Mouse (Mus musculus) kidney, postnatal 4 days (tissue): Measurements from ENCODE around the gene Galnt15.
A peak's percentile ranks its signal among the peaks of the same experiment; 100 is the strongest.

Experiments used
- DNase-seq, 2 experiments: peaks; one replicate each; pipeline ENCODE4 v3.0.0; 2021; ENCODE audit warnings: mixed read lengths in 2 of 2

The Galnt15 gene

DNA sequence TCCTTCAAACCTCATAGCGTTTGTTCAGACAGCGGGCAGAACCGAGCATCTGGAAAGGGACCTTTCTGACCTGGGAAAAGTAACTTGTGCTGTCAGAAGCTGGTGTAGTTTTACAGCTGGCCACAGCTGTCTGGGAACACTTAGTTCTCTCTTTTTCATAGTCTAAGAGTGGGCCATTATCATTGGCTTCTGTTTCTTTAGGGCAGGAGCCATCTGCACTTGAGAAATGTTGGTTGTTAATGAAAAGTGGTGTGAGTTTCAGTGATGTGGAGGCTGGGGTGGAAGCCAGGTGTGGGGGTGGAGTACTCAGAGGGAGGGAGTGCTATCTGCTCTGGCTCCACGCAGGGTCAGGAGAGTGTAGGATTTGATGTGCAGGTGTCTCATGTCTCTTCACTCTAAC lies 62.3 kb downstream of the Galnt15 start:
- peak; percentile 22 to 54 for DNase-seq

DNA sequence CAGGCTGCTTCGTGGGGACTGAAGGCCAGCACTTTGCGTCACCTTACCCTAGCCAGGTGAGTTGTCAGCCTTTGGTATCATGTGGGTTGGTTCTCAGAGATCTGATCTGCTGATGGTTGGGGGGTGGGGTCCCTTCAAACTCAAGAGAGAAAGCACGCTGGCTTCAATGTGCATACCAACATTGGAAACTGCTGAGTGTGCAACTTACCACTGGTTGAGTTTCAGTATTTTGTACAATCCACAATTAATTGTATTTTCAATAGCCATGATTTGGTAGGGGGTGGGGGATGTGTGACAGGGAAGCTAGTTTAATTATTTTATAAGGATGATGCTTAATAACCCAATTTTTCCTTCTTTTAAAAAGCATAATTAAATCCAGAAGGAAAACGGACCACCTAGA lies 62.9 kb downstream of the Galnt15 start:
- no peak for DNase-seq

DNA sequence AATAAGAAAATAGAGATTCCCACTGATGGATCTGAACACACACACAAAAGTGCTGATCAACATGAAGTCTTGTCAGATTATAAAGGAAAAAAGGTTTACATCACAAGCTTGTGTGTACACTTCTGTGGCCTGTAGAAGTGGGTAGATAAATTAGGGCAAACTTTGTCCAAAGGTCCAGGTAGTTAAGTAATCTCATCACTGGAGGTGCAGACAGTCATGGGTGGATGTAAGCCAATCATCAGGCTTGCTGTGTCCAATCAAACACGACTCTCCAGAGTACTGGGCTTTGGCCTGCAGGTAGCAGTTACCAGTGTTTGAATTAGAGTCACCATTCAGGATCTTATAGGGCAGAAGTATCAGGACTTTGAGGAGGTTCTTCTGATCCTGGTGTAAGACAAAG lies 64.2 kb downstream of the Galnt15 start:
- DNase-seq, result no peak

DNA sequence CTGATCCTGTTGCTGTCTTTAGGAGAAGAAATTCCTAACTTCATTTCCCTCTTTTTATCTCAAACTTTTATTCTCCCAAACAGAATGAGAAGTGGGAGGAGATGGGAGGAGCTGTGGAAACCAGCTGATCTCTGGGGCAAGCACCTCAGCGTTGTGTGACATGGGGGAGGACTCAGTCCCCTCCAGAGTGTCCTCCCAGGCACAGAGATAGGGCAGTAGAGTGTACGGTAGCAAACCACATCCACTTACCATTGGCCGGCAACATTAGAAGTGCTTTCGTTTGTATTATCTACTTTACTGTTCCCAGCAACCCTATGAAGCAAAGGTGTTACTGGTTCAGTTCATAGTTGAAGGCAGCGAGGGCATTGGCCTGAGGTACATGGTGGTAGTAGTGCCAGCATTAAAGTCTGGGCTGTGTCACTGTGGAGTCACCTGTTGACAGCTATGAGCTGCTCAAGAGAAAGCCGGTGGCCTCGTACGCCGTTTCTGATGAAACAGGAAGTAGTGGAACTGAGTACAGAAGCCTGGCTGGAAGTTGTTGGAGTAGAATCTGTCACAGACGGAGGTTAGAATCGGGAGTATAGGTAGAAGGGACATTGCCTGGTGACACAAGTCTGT lies 64.8 kb downstream of the Galnt15 start:
- no peak for DNase-seq

DNA sequence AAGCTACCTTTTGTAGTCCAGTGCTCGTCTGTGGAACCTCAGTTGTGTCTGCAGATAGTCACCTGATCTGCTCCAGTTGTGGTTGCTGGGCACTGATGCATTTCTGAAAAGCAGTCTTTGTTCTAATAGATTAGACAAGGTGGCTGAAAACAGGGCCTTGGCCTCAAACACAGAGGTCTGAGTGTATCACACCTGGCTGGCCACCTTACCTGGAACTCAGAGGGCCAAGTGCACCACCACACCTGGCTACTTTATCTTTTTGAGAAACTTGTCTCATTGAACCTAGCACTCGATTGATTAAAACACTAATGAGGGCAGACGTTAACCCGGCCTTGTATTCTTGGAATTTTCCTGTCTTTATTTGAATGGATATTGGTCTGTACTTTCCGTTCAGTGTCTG lies 66.9 kb downstream of the Galnt15 start:
- no peak for DNase-seq

DNA sequence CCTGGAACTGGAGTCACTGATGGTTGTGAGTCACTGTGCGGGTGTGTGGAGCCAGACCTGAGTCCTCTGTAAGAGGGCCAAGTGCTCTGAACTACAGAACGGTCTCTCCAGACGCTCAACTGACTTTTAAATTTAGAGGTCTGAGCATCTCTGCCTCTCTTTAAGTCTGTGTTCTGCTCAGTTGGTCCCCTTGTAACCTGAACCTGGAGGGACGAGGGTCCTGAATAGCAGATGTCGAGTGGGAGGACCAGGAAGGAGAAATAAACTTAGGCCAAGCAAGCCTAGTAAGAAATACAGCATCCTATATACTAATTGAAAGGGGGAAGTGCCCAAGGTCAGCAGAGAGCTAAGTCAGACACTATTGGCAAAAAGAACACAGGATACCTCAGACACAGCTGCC lies 68.0 kb downstream of the Galnt15 start:
- no peak for DNase-seq

DNA sequence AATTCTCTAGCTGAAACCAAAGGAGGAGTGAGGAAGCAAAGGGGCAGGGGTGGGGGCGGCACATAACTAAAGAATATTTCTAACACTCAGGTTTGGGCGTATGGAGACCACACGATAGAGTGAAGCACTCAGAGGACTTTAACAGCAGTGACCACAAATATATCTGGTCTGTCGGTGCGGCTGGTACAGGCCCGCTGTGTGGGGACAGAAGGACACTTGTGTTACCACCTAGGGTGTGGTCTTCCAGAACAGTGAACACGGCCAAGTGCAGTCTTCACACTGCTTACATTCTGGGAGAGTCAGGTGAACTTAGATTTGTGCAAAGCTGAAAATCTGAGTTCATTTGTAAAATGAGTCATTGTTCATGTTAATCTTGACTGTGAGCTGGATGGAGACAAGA lies 68.9 kb downstream of the Galnt15 start:
- DNase-seq, result no peak

DNA sequence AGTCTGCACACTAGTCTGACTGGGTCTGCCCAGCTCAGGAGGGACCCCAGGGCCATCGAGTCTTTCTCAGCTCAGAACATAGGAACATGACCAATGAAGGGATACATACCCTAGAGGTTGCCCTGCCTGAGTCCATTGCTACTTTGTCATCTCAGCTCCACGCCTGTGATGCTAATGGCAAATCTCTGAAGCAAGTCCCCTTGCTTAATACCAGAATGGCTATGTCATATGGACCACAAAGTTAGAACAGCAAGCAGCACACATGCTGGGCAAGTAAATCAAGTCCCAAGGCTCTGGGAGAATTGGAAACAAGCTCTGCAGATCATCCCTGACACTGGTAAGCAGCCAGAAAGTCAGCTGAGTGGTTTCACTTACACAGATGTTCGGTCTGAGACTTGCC lies 70.2 kb downstream of the Galnt15 start:
- DNase-seq, result no peak

DNA sequence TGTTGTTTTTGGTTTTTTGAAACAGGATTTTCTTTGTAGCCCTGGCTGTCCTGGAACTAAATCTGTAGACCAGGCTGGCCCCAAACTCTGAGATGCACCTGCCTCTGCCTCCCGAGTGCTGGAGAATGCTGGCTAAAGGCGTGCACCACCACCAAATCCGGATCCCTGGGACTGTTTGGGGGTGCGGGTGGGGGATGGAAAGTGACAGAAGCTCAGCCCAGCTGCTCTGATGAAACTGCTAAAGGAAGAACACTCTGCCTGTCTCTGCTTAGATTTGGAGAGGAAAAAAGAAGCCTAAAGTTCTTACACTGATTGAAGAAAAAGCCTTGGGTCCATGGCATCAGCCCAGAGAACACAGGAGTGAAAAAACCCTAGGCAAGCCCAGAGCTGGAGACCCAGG lies 74.8 kb downstream of the Galnt15 start:
- DNase-seq, result no peak

DNA sequence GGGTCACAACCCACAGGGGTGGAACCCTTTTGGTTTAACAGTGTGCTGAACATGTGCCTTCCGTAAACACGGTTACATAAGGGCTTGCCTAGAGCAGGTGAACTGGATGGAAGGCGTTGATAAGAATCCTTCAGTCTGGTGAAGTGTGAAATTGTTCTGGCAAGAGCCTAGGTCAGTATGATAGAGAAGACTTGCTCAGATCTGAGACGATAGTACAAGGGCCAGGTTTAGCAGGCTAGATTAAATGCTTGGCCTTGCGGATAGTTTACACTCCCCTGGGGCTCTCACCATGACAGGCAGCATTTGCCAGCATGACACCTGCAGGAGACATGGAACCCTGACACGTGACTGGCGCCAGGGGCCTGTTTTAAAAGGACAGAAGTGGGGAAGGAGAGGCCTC lies 76.9 kb downstream of the Galnt15 start:
- DNase-seq, result peak in 1 of 2 experiments; percentile 17

DNA sequence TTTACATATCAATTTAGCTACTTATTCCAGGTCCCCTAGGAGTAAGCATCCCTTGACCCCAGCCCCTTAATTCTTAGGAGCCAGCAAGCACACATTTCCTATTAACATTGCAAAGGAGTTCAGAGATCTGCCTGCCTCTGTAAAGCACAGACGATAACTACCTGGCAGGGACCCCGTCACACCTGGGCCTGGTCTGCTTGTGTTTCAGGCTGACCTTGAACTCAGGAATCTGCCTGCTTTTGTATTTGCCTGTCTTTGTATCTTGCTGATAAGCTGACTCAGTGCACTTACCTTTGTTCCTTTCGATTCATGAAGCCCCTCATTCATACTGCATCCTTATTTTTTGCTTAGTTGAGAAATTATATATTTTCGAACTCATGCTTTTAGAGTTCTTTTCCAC lies 78.1 kb downstream of the Galnt15 start:
- no peak for DNase-seq
